Mouse (Mus musculus): ENCODE data around the gene Tmco5. TPM values are rescaled to one million over a fixed set of nuclear protein-coding genes. Genes with fewer than 3 reads are reported as not detected.

Tmco5 gene
- polyA plus RNA-seq, 1 experiment from 2014 or later: not detected

GRCm38 (mm10) chr2:116899615-116900272, 21.3 kb downstream of the Tmco5 start:
- Histone ChIP-seq H3K9me3 (replicated peaks) (no peaks in the 10 kb centered on the region), H3K4me1 (peaks cover 8% of the 10 kb centered on the region), H3K27me3 (ENCODE audit: low read depth, poor library complexity, severe bottlenecking) (no peaks in the 10 kb centered on the region), H3K27ac (peak overlapping the region; percentile 84), H3K4me3 (peak overlapping the region; percentile 46), H3K36me3 (no peaks in the 10 kb centered on the region)
- DNase-seq (ENCODE audit: low spot score): peak; percentile 91
- 15% methylated on average over 19 of the region's 19 CpGs for WGBS

GRCm38 (mm10) chr2:116900273-116900843, 21.9 kb downstream of the Tmco5 start:
- peak overlapping the region; percentile 84 for H3K27ac ChIP-seq
- peaks cover 8% of the 10 kb centered on the region for H3K4me1 ChIP-seq
- H3K27me3 ChIP-seq (ENCODE audit: low read depth, poor library complexity, severe bottlenecking): no peaks in the 10 kb centered on the region
- H3K9me3 ChIP-seq (replicated peaks): no peaks in the 10 kb centered on the region
- peak overlapping the region; percentile 46 for H3K4me3 ChIP-seq
- no peak for DNase-seq (ENCODE audit: low spot score)
- 45% methylated on average over 10 of the region's 10 CpGs for WGBS
- H3K36me3 ChIP-seq: no peaks in the 10 kb centered on the region

GRCm38 (mm10) chr2:116908268-116908667, 29.8 kb downstream of the Tmco5 start:
- no peaks in the 10 kb centered on the region for H3K4me1 ChIP-seq
- no peak overlapping the region for H3K4me3 ChIP-seq
- H3K36me3 ChIP-seq: no peaks in the 10 kb centered on the region
- whole genome bisulfite sequencing: 69% methylated on average over 8 of the region's 8 CpGs
- no peak for DNase-seq (ENCODE audit: low spot score)
- H3K9me3 ChIP-seq (replicated peaks): no peaks in the 10 kb centered on the region
- H3K27me3 ChIP-seq (ENCODE audit: low read depth, poor library complexity, severe bottlenecking): no peaks in the 10 kb centered on the region
- H3K27ac ChIP-seq: peak overlapping the region; percentile 21; the same call in 1 of the 2 replicates

- H3K27me3 ChIP-seq (ENCODE audit: low read depth, poor library complexity, severe bottlenecking): no peaks in the 10 kb centered on the region
- H3K4me1 ChIP-seq: no peaks in the 10 kb centered on the region
- no peaks in the 10 kb centered on the region for H3K9me3 ChIP-seq (replicated peaks)
- DNase-seq (ENCODE audit: low spot score): no peak
- H3K4me3 ChIP-seq: no peak overlapping the region
- WGBS: 74% methylated on average over 7 of the region's 7 CpGs
- H3K36me3 ChIP-seq: no peaks in the 10 kb centered on the region
- no peak overlapping the region for H3K27ac ChIP-seq
These were observed 34.0 kb downstream of the Tmco5 start for GRCm38 (mm10) chr2:116912334-116913070.

GRCm38 (mm10) chr2:116913677-116914405, 35.4 kb downstream of the Tmco5 start:
- no peaks in the 10 kb centered on the region for H3K27me3 ChIP-seq (ENCODE audit: low read depth, poor library complexity, severe bottlenecking)
- H3K36me3 ChIP-seq: no peaks in the 10 kb centered on the region
- no peaks in the 10 kb centered on the region for H3K4me1 ChIP-seq
- no peak overlapping the region for H3K4me3 ChIP-seq
- 90% methylated on average over 20 of the region's 20 CpGs for WGBS
- no peaks in the 10 kb centered on the region for H3K9me3 ChIP-seq (replicated peaks)
- DNase-seq (ENCODE audit: low spot score): no peak
- H3K27ac ChIP-seq: no peak overlapping the region

GRCm38 (mm10) chr2:116914636-116915035, 36.1 kb downstream of the Tmco5 start:
- no peaks in the 10 kb centered on the region for H3K9me3 ChIP-seq (replicated peaks)
- no peak for DNase-seq (ENCODE audit: low spot score)
- H3K36me3 ChIP-seq: no peaks in the 10 kb centered on the region
- no peak overlapping the region for H3K4me3 ChIP-seq
- no peaks in the 10 kb centered on the region for H3K4me1 ChIP-seq
- H3K27ac ChIP-seq: no peak overlapping the region
- 85% methylated on average over 4 of the region's 4 CpGs for WGBS
- H3K27me3 ChIP-seq (ENCODE audit: low read depth, poor library complexity, severe bottlenecking): no peaks in the 10 kb centered on the region

- no peaks in the 10 kb centered on the region for H3K27me3 ChIP-seq (ENCODE audit: low read depth, poor library complexity, severe bottlenecking)
- WGBS: 74% methylated on average over 3 of the region's 3 CpGs
- no peak overlapping the region for H3K4me3 ChIP-seq
- H3K4me1 ChIP-seq: no peaks in the 10 kb centered on the region
- no peak overlapping the region for H3K27ac ChIP-seq
- DNase-seq (ENCODE audit: low spot score): no peak
- H3K9me3 ChIP-seq (replicated peaks): no peaks in the 10 kb centered on the region
- no peaks in the 10 kb centered on the region for H3K36me3 ChIP-seq
These were observed 40.1 kb downstream of the Tmco5 start for GRCm38 (mm10) chr2:116918598-116918997.

GRCm38 (mm10) chr2:116922580-116923500, 44.3 kb downstream of the Tmco5 start:
- Histone ChIP-seq H3K4me1 (no peaks in the 10 kb centered on the region), H3K27me3 (ENCODE audit: low read depth, poor library complexity, severe bottlenecking) (no peaks in the 10 kb centered on the region), H3K4me3 (no peak overlapping the region), H3K36me3 (no peaks in the 10 kb centered on the region), H3K27ac (no peak overlapping the region), H3K9me3 (replicated peaks) (no peaks in the 10 kb centered on the region; the same call in 1 of the 2 replicates)
- DNase-seq (ENCODE audit: low spot score): no peak
- WGBS: 85% methylated on average over 9 of the region's 9 CpGs

GRCm38 (mm10) chr2:116923684-116924083, 45.2 kb downstream of the Tmco5 start:
- H3K9me3 ChIP-seq (replicated peaks): no peaks in the 10 kb centered on the region; the same call in 1 of the 2 replicates
- H3K27ac ChIP-seq: no peak overlapping the region
- H3K4me3 ChIP-seq: no peak overlapping the region
- WGBS: 89% methylated on average over 3 of the region's 3 CpGs
- H3K4me1 ChIP-seq: no peaks in the 10 kb centered on the region
- H3K36me3 ChIP-seq: no peaks in the 10 kb centered on the region
- DNase-seq (ENCODE audit: low spot score): no peak
- no peaks in the 10 kb centered on the region for H3K27me3 ChIP-seq (ENCODE audit: low read depth, poor library complexity, severe bottlenecking)

GRCm38 (mm10) chr2:116924292-116924691, 45.8 kb downstream of the Tmco5 start:
- WGBS: 87% methylated on average over 7 of the region's 7 CpGs

GRCm38 (mm10) chr2:116925230-116925629, 46.7 kb downstream of the Tmco5 start:
- Histone ChIP-seq H3K36me3 (no peaks in the 10 kb centered on the region), H3K4me1 (no peaks in the 10 kb centered on the region), H3K9me3 (replicated peaks) (no peaks in the 10 kb centered on the region; the same call in 1 of the 2 replicates), H3K27me3 (ENCODE audit: low read depth, poor library complexity, severe bottlenecking) (no peaks in the 10 kb centered on the region), H3K27ac (no peak overlapping the region), H3K4me3 (no peak overlapping the region)
- 79% methylated on average over 5 of the region's 5 CpGs for WGBS
- DNase-seq (ENCODE audit: low spot score): no peak

More at GRCm38 (mm10) chr2:116924292-116924691, 45.8 kb downstream of the Tmco5 start:
- DNase-seq (ENCODE audit: low spot score): no peak
- Histone ChIP-seq H3K9me3 (replicated peaks) (no peaks in the 10 kb centered on the region; the same call in 1 of the 2 replicates), H3K4me1 (no peaks in the 10 kb centered on the region), H3K27ac (no peak overlapping the region), H3K4me3 (no peak overlapping the region), H3K36me3 (no peaks in the 10 kb centered on the region), H3K27me3 (ENCODE audit: low read depth, poor library complexity, severe bottlenecking) (no peaks in the 10 kb centered on the region)

GRCm38 (mm10) chr2:116932218-116932617, 53.7 kb downstream of the Tmco5 start:
- DNase-seq (ENCODE audit: low spot score): no peak
- no peak overlapping the region for H3K4me3 ChIP-seq
- no peaks in the 10 kb centered on the region for H3K27me3 ChIP-seq (ENCODE audit: low read depth, poor library complexity, severe bottlenecking)
- WGBS: 85% methylated on average over 7 of the region's 7 CpGs
- H3K36me3 ChIP-seq: no peaks in the 10 kb centered on the region
- no peaks in the 10 kb centered on the region for H3K9me3 ChIP-seq (replicated peaks)
- no peak overlapping the region for H3K27ac ChIP-seq
- H3K4me1 ChIP-seq: 0 out of 2 replicates have a peak, but pooled peaks cover 3% of the 10 kb centered on the region

Data from limb, embryonic 10.5 days (tissue).